Mouse (Mus musculus) left cerebral cortex, adult 9 months (tissue): ENCODE results near the gene Vmp1.

ENCODE experiments used
- DNase-seq, 2 experiments: peaks; one replicate each; pipeline ENCODE4 v3.0.0; 2022; ENCODE audit warnings: low spot score in 2 of 2

Vmp1 gene

DNA sequence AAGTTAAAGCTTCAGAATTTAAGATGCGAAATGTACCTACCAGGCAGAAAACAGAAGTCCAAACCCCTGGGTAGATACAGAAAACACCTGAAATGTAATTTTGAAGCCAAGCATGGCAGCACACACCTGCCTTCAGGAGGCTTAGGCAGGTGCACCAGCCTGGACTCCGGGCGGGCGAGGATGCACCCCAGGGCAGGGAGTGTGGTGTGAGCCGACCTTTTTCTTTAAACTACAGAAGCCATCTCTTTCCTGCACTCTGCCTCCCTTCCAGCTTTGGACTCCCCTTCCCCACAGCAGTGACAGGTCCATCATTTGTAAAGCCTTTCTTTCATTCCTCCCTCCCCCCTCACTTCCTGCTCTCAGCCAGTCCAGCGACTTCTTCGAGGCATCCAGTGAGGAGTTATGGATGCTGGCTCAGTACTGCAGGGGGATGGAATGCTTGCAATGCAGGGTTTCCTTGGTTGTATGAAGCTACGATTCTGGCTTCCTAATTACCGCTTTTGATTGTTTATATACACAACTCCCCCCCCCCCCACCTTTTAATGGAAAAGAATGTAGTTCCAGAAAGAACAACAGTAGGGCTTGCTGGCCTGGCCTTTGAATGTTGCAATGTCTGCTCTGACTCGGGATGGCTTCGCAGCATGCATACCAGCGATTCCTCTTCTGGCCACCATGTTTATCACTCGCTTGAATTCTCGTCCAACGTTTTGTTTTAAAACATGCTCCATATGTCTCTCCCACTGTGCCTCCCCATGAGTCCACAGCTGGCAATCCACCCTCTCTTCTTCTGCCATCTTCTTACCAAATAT is 112.4 kb downstream of the Vmp1 start:
- DNase-seq = no peak

DNA sequence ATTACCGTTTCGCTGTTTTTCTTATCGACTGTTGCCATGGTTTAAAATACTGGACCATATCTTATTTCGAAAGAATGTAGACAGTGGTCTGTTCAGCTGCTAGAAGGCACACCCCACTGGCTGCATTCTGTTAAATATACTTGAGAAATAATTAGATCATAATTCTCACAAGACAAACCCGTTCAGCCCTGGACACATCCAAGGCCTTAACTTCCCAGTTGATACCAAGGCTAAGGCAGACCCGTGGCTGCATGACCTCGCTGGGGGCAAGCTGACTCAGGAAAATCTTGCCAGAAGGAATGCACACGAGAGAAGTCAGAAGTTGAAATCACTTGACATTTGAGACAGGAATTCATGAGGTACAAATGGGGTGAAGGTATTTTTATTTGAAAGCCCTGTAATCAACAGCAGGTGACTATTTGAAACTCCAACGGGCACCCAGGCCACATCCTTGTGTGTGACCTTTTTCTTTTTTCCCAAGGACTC is 113.3 kb downstream of the Vmp1 start:
- no peak for DNase-seq

DNA sequence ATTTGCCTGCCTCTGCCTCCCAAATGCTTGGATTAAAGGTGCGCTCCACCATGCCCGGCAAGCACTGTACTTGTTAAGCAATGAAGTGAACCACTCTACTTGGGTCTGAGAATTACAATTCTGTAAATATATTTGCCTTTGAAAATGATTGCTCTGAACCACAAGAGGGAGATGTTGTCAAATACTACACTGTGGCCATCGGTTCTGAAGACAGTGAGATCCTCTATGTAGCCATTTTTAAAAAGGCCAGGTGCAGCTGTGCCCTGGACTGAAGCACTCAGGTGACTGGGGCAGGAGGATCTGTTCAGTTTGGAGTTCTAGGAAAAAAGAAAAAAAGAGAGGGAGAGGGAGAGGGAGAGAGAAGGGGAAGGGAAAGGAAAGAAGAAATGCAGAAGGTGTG is 115.2 kb downstream of the Vmp1 start:
- no peak for DNase-seq

DNA sequence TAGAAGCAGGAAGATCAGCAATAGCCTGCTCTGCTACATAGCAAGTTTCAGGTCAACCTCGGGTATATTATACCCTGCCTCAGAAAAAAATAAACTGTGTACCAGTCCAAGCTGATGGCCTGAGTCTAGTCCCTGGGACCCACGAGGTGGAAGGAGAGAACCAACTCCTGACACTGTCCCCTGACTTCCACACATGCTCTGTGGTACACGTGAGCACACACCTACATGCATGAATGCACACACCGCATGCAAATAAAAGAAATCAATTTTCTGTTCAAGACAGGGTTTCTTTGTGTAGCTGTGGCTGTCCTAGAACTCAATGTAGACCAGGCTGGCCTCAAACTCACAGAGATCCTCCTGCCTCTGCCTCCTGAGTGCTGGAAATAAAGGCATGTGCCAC is 125.4 kb downstream of the Vmp1 start:
- no peak for DNase-seq

DNA sequence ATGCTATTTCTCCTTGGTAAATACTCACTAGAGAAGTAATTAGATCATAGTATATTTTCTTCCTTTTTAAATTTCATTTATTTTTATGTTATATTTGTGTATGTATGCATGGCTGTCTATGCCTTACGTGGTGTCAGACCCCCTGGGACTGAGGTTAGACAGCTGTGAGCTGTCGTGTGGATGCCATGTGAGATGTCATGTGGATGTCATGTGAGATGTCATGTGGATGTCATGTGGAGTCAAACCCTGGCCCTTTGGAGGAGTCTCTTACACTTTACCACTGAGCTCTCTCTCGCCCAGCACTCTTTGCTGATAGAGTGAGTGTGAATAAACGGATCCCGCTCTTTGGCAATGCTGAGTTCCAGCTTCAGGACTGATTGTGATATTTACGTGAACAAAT is 130.1 kb downstream of the Vmp1 start:
- no peak for DNase-seq

DNA sequence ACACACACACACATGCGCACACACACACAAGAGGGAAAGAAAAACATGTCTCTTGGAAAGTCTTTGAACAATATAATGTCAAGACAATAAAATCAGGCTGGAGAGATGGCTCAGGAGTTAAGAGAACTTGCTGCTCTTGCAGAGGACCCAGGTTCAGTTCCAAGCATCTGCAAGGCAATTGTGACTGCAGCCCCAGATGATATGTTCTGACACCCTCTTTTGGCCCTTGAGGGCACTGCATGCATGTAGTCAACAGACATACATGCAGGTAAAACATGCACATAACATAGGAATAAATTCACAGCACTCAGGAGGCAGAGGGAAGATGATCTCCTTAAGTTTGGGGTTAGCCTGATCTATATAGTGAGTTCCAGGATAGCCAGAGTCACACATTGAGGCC is 136.2 kb downstream of the Vmp1 start:
- DNase-seq = no peak

DNA sequence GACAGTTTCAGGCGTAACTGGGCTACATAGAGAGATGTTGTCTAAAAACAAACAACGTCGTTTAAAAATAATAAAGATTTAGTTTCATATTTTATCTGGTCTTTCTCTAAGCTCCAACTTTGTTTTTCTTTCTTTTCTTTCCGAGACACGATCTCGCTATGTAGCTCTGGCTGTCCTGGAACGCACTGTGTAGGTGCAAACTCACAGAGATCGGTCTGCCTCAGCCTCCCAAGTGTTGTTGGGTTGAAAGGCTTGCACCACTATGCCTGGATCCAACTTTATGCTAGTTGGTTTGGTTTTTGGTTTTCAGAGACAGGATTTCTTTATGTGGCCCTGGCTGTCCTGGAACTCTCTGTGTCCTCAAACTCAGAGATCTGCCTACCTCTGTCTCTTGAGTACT is 138.1 kb downstream of the Vmp1 start:
- DNase-seq = no peak

DNA sequence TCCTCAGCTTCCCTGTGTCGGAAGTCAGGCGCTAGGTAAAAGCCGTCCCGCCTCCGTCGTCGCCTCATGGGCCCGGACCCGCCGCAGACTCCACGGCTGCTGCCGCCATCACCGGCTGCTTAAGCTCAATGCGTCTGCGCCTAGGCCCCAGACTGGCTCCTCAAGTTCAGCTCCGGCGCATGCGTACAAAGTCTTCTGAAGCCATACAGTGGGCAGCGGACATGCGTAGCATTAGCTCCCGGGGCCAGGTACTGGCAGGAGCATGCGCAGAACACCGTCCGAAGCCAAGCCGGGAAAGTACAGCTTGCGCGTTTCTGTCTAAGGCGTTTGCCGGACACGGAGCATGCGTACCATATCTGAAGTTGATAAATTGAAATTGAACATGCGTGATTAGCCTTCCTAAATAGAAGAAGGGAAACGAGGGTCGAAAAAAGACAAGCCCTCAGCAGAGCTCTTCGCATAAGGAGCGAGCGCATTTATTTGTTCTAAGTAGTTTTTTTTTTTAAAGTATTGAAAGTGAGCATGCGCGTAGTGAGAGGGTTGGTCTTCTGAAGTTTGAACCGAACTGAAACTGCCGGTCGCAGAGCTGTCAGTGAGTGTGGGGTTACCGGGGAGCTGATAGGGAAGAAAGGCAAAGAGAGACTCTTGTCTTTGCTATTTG is 138.9 kb downstream of the Vmp1 start, which contains the start of the genes Rps6kb1 and Tubd1:
TSS of gene Rps6kb1 (minus strand) at position 167 of the 661 bp plus-strand sequence.
TSS of gene Tubd1 (plus strand) at position 353 of the 661 bp plus-strand sequence.
- DNase-seq = peak; percentile 98 to 99

DNA sequence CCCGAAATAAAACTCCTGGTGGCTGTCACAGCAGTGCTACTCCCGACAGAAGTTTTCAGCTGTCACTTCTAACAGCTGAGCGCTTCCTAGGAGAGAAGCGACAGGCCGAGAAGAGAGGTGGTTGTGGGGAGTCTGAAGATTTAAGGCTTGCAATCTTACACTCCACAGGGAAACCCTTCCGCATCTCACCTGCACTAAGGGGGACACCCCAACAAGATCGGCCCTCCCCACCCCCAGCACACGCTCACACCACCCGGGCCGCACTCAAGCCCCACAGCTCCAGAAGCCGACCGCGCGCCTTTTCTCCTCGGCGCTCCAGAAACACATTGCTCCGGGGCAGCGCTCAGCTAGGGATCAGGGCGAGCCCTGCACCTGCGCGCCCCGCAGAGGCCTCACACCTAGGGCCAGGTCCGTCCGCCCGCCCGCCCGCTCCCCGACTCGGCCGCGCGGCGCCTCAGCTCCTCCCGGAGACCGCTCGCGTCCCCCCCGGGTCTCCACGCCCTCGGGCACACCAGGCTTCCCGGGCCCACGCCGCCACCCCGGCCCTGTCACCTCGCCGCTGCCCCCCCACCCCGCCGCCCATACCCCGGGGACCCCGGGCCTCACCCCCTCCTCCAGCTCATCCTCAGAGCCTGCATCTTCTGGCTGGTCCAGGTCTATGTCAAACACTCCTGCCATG is 139.5 kb downstream of the Vmp1 start:
- peak in 1 of 2 experiments; percentile 12 for DNase-seq

DNA sequence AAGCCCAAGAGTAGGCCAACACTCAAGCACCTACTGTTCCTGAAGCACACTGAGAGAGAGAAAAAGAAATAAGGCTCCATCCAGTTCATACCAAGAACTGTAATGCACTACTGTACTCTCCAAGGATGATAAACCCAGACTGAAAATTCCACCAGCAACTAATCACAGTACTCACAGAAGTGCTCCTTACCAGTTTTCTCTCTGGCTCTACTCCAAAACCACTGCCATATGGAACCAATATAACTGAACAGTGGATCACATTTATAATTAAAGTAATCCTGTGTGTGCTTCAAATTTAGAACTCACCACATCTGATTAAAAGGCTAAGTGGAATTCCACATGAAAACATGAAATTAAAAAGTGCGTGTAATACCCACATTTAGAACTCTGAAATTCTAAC is 140.8 kb downstream of the Vmp1 start:
- no peak for DNase-seq

DNA sequence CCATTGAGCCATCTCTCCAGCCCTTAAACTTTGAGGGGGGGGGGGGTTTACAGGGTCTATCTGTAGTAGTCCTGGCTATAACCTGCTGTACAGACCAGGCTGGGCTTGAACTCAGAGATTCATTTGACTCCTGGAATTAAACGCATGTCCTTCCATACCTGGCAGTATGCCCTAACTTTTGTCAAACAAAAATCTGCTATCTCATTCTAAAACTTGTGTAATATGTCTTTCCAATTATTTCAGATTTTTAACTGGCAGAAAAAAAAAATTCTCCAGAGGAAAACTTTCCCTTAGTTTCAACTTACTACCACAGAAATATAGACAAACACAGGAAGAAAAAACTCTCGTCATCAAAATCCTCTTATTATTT is 143.2 kb downstream of the Vmp1 start:
- DNase-seq = no peak

DNA sequence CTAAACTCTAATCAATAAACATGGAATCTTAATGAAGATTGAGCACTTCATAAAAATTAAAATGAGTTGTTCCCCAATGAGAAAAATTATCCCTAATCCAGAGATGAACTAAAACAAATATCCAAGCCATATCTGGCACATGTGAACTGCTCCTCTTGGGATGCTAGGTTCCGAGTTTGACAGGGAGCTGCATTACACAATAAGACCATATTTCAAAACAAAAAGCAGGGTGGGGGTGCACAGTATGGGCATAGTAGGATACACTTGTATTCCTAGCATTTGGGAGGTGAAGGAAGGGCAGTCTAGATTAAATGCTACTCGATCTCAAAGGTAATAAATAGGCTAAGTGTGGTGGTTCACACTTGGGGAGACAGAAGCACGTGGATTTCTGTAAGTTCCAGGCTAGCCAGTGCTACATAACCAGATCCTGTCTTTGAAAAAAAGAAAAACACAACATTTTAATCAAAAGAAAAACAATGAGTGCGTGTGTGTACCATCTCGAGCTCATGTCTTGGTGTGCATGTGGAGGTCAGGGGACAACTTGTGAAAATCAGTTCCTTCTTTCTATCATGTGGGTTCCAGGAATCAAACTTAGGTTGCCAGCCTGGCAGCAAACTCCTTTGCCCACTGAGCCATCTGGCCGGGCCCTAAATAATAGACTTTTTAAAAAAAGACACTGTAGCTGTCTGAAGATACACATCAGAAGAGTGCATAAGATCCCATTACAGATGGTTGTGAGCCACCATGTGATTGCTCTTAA is 143.7 kb downstream of the Vmp1 start:
- DNase-seq = no peak

DNA sequence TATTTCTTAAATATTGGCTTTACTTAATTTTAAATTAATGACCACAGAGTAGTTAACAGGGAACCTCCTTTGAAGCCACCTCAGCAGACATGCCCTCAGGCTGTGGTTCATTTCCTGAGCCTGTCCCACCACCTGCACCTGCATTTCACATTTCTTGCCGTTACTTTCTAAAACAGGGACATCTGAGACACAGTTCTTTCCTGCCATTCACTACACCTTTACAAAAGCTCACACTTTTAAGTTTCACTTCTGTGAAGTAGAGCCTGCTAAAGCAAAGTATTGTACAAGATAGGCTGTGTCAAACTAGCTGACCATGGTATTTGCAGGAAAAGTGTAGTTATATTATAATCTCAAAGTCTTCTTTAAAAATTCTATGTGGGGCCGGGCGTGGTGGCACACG is 144.8 kb downstream of the Vmp1 start:
- no peak for DNase-seq

DNA sequence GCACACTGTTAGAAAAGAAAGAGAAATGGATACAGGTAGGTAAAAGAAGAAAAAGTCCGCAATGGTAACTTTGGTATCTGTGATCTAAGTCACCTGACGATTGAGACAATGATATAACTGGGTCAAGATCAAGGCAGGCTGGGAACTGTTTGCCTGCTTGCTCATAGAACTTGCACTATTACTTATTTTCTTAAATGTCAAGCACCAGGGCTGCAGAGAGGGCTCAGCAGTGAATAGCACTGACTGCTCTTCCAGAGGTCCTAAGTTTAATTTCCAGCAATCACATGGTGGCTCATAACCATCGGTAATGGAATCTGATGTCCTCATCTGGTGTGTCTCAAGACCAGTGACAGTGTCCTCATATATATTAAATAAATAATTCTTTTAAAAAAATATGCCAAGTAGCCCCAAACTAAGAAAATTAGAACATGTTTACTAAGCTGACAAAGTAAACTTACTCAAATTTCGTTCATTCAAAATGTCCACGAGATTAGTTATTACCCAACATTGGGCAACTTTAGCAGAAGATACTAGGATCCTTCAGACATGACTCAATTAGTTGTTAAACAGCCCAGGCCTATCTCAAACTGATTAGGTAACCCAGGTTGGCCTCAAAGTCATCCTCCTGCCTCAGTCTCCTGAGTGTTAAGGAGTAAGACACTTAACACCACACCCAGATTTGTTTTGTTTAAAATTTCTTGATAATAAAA is 149.3 kb downstream of the Vmp1 start:
- DNase-seq = no peak
